Mouse (Mus musculus): Measurements from ENCODE around the gene Trim16.

GRCm38 (mm10) chr11:62878728-62879127 is 58.7 kb downstream of the Trim16 start:
- TF ChIP-seq CTCF (IDR thresholded peaks at IDR 0.05) (no peak), EP300 (IDR thresholded peaks at IDR 0.05) (no peak)
